Mouse (Mus musculus) kidney, postnatal 0 days (tissue): ENCODE measurements at regions not wholly inside any gene's neighbourhood (a gene's known extent, or its start where the extent isn't known, plus 50 kb on each side); places are given as distances from the start of the nearest gene placed in this dataset.

Source experiments
- ATAC-seq: fragments of 200-750 bp; cut with Nextera tagmentation; replicated peaks from 2 replicates; pipeline ENCODE4 v1.8.0; 2017; ENCODE audit warnings: low read depth, moderate number of reproducible peaks, moderate TSS enrichment, moderate library complexity; ENCODE audit not compliant: low FRiP score
- DNase-seq: peaks from one replicate; pipeline ENCODE4 v3.0.0-alpha.2; 2016; ENCODE audit warnings: low spot score
- H3K27ac ChIP-seq: fragments of 300-500 bp; sonication (generic); 2 replicates; pipeline ENCODE4 v1.5.1; 2014; ENCODE audit warnings: mild to moderate bottlenecking
- H3K27me3 ChIP-seq: fragments of 300-500 bp; sonication (generic); 2 replicates; pipeline ENCODE4 v1.6.1; 2014; ENCODE audit warnings: low read length, mixed read lengths; ENCODE audit not compliant: insufficient read depth
- H3K36me3 ChIP-seq: fragments of 300-500 bp; sonication (generic); 2 replicates; pipeline ENCODE4 v1.6.1; 2014; ENCODE audit warnings: low read length, mixed read lengths; ENCODE audit not compliant: insufficient read depth
- H3K4me1 ChIP-seq: fragments of 300-500 bp; sonication (generic); replicated peaks from 2 replicates; pipeline ENCODE4 v1.6.1; 2014; ENCODE audit warnings: antibody characterized with exemption, low read length, mixed read lengths; ENCODE audit not compliant: insufficient read depth
- H3K4me2 ChIP-seq: fragments of 300-500 bp; sonication (generic); 2 replicates; pipeline ENCODE4 v1.6.1; 2014; ENCODE audit warnings: mild to moderate bottlenecking, low read length, moderate library complexity, mixed read lengths
- H3K4me3 ChIP-seq: fragments of 300-500 bp; sonication (generic); replicated peaks from 2 replicates; pipeline ENCODE4 v1.5.1; 2014; ENCODE audit warnings: low read depth, low read length
- H3K9ac ChIP-seq: fragments of 300-500 bp; sonication (generic); 2 replicates; pipeline ENCODE4 v1.6.1; 2014; ENCODE audit warnings: low read depth, low read length
- H3K9me3 ChIP-seq: fragments of 300-500 bp; sonication (generic); replicated peaks from 2 replicates; pipeline ENCODE4 v1.6.1; 2016; ENCODE audit warnings: low read length, inconsistent platforms, mixed read lengths
- CTCF ChIP-seq: IDR thresholded peaks from 2 replicates; pipeline ENCODE4 v1.5.1; 2016; ENCODE audit warnings: antibody characterized with exemption, low read depth, mild to moderate bottlenecking, moderate library complexity
- WGBS: fragments of 180-500 bp; shearing (Covaris S2); extraction: QIAGEN DNeasy Blood & Tissue Kit; methylation state at CpG from one replicate; pipeline ENCODE4 v1.1.7; 2014; 5-methylcytosine and 5-hydroxymethylcytosine counted together

GRCm38 (mm10) chr16:74749006-74749405 is 337.4 kb upstream of the Robo2 start:
- Histone ChIP-seq H3K9me3 (no peaks in the 10 kb centered on the region), H3K27me3 (no peaks in the 10 kb centered on the region), H3K36me3 (no peaks in the 10 kb centered on the region), H3K9ac (no peak overlapping the region), H3K4me3 (no peak overlapping the region), H3K4me1 (no peaks in the 10 kb centered on the region), H3K27ac (no peak overlapping the region), H3K4me2 (no peak overlapping the region)
- no peak for DNase-seq
- ATAC-seq, result no peak
- TF ChIP-seq CTCF, result no peak

- WGBS, result 64% methylated on average over 3 of the region's 3 CpGs
- H3K36me3 ChIP-seq, result no peaks in the 10 kb centered on the region
- H3K4me3 ChIP-seq, result no peak overlapping the region
- no peak overlapping the region for H3K27ac ChIP-seq
- H3K4me1 ChIP-seq, result no peaks in the 10 kb centered on the region
- ATAC-seq (no peak), DNase-seq (no peak)
- H3K27me3 ChIP-seq, result no peaks in the 10 kb centered on the region
- no peak overlapping the region for H3K4me2 ChIP-seq
- H3K9ac ChIP-seq, result no peak overlapping the region
- no peak for TF ChIP-seq CTCF
- H3K9me3 ChIP-seq, result no peaks in the 10 kb centered on the region
Measured at GRCm38 (mm10) chr16:74743512-74743911, 331.9 kb upstream of the Robo2 start.

- no peak for ATAC-seq
- no peak for TF ChIP-seq CTCF
- DNase-seq, result no peak
- WGBS, result 62% methylated on average over 12 of the region's 12 CpGs
- Histone ChIP-seq H3K36me3 (no peaks in the 10 kb centered on the region), H3K27me3 (no peaks in the 10 kb centered on the region), H3K9ac (no peak overlapping the region), H3K4me3 (no peak overlapping the region), H3K4me1 (no peaks in the 10 kb centered on the region), H3K4me2 (no peak overlapping the region), H3K9me3 (no peaks in the 10 kb centered on the region), H3K27ac (no peak overlapping the region)
Measured at GRCm38 (mm10) chr16:74739194-74740135, 327.8 kb upstream of the Robo2 start.

GRCm38 (mm10) chr16:74732940-74733776 is 321.5 kb upstream of the Robo2 start:
- H3K4me3 ChIP-seq, result no peak overlapping the region
- DNase-seq (no peak), ATAC-seq (no peak)
- H3K9ac ChIP-seq, result no peak overlapping the region
- WGBS, result 80% methylated on average over 9 of the region's 9 CpGs
- no peak overlapping the region for H3K27ac ChIP-seq
- TF ChIP-seq CTCF, result no peak
- no peaks in the 10 kb centered on the region for H3K36me3 ChIP-seq
- no peaks in the 10 kb centered on the region for H3K4me1 ChIP-seq
- H3K9me3 ChIP-seq, result no peaks in the 10 kb centered on the region
- H3K27me3 ChIP-seq, result no peaks in the 10 kb centered on the region
- no peak overlapping the region for H3K4me2 ChIP-seq

GRCm38 (mm10) chr16:74730169-74730794 is 318.7 kb upstream of the Robo2 start:
- no peaks in the 10 kb centered on the region for H3K27me3 ChIP-seq
- no peaks in the 10 kb centered on the region for H3K4me1 ChIP-seq
- TF ChIP-seq CTCF, result no peak
- no peak overlapping the region for H3K4me2 ChIP-seq
- no peak overlapping the region for H3K27ac ChIP-seq
- 81% methylated on average over 3 of the region's 3 CpGs for WGBS
- no peaks in the 10 kb centered on the region for H3K9me3 ChIP-seq
- H3K4me3 ChIP-seq, result no peak overlapping the region
- no peaks in the 10 kb centered on the region for H3K36me3 ChIP-seq
- no peak for DNase-seq
- ATAC-seq, result no peak
- no peak overlapping the region for H3K9ac ChIP-seq

GRCm38 (mm10) chr16:74723217-74723616 is 311.6 kb upstream of the Robo2 start:
- DNase-seq (no peak), ATAC-seq (no peak)
- H3K4me3 ChIP-seq, result no peak overlapping the region
- H3K27me3 ChIP-seq, result no peaks in the 10 kb centered on the region
- no peaks in the 10 kb centered on the region for H3K36me3 ChIP-seq
- H3K9ac ChIP-seq, result no peak overlapping the region
- no peak overlapping the region for H3K27ac ChIP-seq
- H3K9me3 ChIP-seq, result no peaks in the 10 kb centered on the region
- no peaks in the 10 kb centered on the region for H3K4me1 ChIP-seq
- H3K4me2 ChIP-seq, result no peak overlapping the region
- TF ChIP-seq CTCF, result no peak
- 39% methylated on average over 1 of the region's 1 CpGs for WGBS
